Mouse (Mus musculus): ENCODE data around the gene Ino80.
A peak's percentile ranks its signal among the peaks of the same experiment; 100 is the strongest.
"Not testable (repeated sequence)": the region's sequence is repeated elsewhere in the genome, so short reads cannot be mapped to it uniquely, and the experiment has no call there.

Gene Ino80

GRCm38 (mm10) chr2:119477571-119478396 is at the start of gene Ino80:
Gene Ino80, minus strand, starts transcription at chr2:119477687.
- DNase-seq, result peak; percentile 100

DNA sequence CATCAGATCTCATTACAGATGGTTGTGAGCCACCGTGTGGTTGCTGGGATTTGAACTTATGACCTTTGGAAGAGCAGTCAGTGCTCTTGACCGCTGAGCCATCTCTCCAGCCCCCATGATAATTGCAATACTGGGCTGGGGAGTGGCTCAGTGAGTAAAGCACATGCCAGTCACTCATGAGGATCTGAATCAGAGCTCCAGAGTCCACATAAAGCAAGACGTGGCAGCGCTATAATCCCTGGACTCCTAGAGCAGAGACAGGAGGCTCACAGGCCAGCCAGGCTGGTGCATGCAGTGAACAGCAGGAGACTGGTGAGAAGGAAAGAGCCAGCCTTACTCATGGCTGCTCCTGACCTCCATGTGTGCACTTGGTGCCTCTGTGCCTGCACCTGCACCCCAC is 47.9 kb upstream of the Ino80 start:
- DNase-seq, result no peak

DNA sequence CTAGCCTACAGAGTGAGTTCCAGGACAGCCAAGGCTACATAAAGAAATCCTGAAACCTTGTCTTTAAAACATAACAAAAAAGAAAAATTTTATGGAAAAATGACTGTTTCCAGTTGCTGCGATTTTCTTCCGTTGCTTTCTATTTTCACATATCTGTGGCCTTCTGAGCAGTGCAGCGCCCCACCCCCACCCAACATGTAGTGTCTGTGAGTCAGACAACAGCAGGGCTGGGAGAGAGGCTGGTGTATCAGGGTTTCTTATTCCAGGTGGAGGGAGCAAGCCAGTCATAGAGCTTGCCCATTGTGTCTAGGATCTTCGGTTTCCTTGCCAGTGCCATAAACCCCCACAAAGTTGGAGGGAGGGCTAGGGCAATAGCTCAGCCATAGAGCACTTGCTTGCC is 46.3 kb upstream of the Ino80 start:
- DNase-seq, result no peak

- DNase-seq, result no peak
Measured at GRCm38 (mm10) chr2:119520550-119520949, 43.1 kb upstream of the Ino80 start.

GRCm38 (mm10) chr2:119516811-119517210 is 39.3 kb upstream of the Ino80 start:
- no peak for DNase-seq

GRCm38 (mm10) chr2:119514026-119514522 is 36.6 kb upstream of the Ino80 start:
- no peak for DNase-seq

GRCm38 (mm10) chr2:119512292-119512691 is 34.8 kb upstream of the Ino80 start:
- peak; percentile 29 to 37 for DNase-seq

GRCm38 (mm10) chr2:119510856-119511255 is 33.4 kb upstream of the Ino80 start:
- peak in 1 of 2 experiments; percentile 7 for DNase-seq

- DNase-seq, result not testable (repeated sequence)
Measured at GRCm38 (mm10) chr2:119508518-119508917, 31.0 kb upstream of the Ino80 start.

GRCm38 (mm10) chr2:119507108-119507507 is 29.6 kb upstream of the Ino80 start:
- DNase-seq, result peak; percentile 35 to 42

- DNase-seq, result no peak
Measured at GRCm38 (mm10) chr2:119500965-119501652, 23.6 kb upstream of the Ino80 start.

- DNase-seq, result no peak
Measured at GRCm38 (mm10) chr2:119498859-119499258, 21.4 kb upstream of the Ino80 start.

DNA sequence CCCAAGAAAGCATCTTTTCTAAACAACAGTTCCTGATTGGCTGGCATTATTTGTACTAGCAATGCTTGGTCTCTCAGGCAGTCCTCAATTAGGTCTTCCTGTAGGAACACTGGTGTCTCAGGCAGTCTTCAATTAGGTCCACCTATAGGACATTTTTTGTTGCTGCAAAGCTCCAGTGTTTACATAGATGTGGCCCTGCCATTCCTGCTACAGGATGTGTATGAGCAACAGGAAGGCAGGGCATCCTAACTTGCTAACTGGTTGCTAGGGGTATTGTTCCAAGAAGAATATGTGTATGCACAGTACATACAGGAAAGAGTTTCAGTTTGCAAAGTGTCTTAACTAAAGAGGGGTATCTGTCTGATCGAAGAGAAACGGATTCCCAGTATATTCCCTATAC is 18.6 kb upstream of the Ino80 start:
- no peak for DNase-seq

DNA sequence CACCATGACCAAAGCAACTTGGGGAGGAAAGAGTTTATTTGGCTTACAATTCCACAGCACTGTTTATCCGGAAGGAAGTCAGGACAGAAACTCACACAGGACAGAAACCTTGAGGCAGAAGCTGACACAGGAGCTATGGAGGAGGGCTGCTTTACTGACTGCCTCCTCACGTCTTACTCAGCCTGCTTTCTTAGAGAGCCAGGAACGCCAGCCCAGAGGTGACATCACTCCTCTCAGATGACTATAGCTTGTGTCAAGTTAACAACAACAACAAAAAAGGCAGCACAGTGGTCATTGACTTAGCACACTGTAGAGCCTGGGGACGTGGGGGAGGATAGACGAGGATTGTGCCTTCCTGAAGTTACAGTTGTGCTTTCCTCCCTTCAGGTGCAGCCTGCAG is 14.5 kb upstream of the Ino80 start:
- no peak for DNase-seq

DNA sequence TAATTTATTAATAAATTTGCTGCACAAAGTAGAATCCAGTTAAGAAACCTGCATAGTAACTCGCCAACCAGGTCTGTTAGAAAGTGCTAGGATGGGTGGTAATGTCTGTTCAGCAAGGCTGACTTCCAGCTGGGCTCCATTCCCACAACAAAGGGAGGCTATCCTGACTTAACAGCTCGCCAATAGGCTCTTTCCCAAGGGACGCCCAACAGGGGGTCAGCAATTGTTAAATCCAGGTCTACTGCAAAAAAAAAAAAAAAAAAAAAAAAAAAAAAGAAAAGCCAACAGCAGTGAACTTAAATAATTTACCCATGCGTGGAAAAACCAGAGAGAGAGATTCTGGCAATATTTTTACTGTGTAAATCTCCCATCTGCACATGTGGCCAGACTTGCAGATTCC is 9.0 kb upstream of the Ino80 start:
- DNase-seq, result no peak

GRCm38 (mm10) chr2:119482307-119482706 is 4.8 kb upstream of the Ino80 start:
- peak; percentile 17 to 52 for DNase-seq

GRCm38 (mm10) chr2:119478397-119478749 is 886 bp upstream of the Ino80 start:
- no peak for DNase-seq

GRCm38 (mm10) chr2:119476621-119477391 is 681 bp downstream of the Ino80 start:
- DNase-seq, result peak; percentile 68 to 90

- DNase-seq, result no peak
Measured at GRCm38 (mm10) chr2:119476166-119476565, 1.3 kb downstream of the Ino80 start.

DNA sequence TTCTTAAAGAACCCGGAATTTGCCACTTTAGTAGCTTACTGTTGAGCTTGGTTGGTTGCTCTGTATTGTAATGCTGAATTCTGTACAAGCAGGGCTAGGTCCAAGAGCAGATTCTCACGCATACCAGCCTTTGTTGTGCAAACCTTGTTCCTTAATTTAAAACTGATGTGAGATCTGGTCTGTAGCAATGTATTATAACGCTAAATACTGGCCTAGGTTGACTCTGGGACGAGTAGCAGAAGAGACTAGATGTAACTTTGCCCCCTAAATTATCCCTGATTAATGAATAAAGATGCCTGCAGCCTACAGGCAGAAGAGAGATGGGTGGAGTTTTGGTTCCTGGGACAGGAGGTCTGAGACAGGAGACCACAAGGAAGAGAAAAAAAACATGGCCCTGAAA is 13.5 kb downstream of the Ino80 start:
- peak in 1 of 2 experiments; percentile 44 for DNase-seq

GRCm38 (mm10) chr2:119463114-119463775 is 14.2 kb downstream of the Ino80 start:
- DNase-seq, result no peak

- no peak for DNase-seq
Measured at GRCm38 (mm10) chr2:119461028-119461427, 16.5 kb downstream of the Ino80 start.

DNA sequence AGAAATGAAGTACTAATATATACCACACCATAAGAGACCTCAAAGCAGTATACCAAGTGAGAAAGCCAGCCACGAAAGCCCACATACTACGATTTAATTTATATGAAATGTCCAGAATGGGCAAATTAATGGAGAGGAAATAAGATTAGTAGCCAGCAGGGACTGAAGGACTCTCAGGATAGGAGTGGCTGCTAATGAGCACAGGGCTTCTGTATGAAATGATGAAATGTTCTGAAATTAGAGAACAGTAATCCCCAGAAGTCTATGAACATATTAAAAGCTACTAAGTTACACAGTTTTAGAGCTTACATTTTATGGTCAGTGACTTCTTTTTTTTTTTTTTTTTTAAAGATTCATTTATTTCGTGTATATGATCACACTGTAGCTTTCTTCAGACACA is 22.9 kb downstream of the Ino80 start:
- DNase-seq, result no peak

Data from kidney, postnatal 25 days (tissue).